Mouse (Mus musculus) stomach, embryonic 16.5 days (tissue): Measurements from ENCODE around the gene Olfr1228. TPM values are rescaled to one million over a fixed set of nuclear protein-coding genes. Genes with fewer than 3 reads are reported as not detected.

Experiments used
- ATAC-seq: fragments of 200-750 bp; cut with Nextera tagmentation; 2 replicates; pipeline ENCODE4 v1.8.0; 2017; ENCODE audit warnings: moderate number of reproducible peaks, moderate TSS enrichment; ENCODE audit not compliant: insufficient read depth, low FRiP score
- H3K27ac ChIP-seq: fragments of 300-500 bp; sonication (generic); 2 replicates; pipeline ENCODE4 v1.5.1; 2014; ENCODE audit warnings: low read length
- H3K27me3 ChIP-seq: fragments of 300-500 bp; sonication (generic); 2 replicates; pipeline ENCODE4 v1.6.1; 2014; ENCODE audit warnings: low read length, control low read depth, mixed read lengths; ENCODE audit not compliant: control insufficient read depth, insufficient read depth
- H3K36me3 ChIP-seq: fragments of 300-500 bp; sonication (generic); 2 replicates; pipeline ENCODE4 v1.6.1; 2014; ENCODE audit warnings: low read length; ENCODE audit not compliant: control insufficient read depth, insufficient read depth
- H3K4me1 ChIP-seq: fragments of 300-500 bp; sonication (generic); 2 replicates; pipeline ENCODE4 v1.6.1; 2014; ENCODE audit warnings: low read length, control low read depth, mixed read lengths; ENCODE audit not compliant: control insufficient read depth, insufficient read depth
- H3K4me2 ChIP-seq: fragments of 300-500 bp; sonication (generic); 2 replicates; pipeline ENCODE4 v1.6.1; 2014; ENCODE audit warnings: low read depth, low read length, mixed read lengths
- H3K4me3 ChIP-seq: fragments of 300-500 bp; sonication (generic); replicated peaks from 2 replicates; pipeline ENCODE4 v1.5.1; 2014; ENCODE audit warnings: mild to moderate bottlenecking, low read length
- H3K9ac ChIP-seq: fragments of 300-500 bp; sonication (generic); 2 replicates; pipeline ENCODE4 v1.6.1; 2014; ENCODE audit warnings: low read length
- H3K9me3 ChIP-seq: fragments of 300-500 bp; sonication (generic); replicated peaks from 2 replicates; pipeline ENCODE4 v1.6.1; 2016; ENCODE audit warnings: low read length, control low read depth; ENCODE audit not compliant: control insufficient read depth
- WGBS: fragments of 180-500 bp; shearing (Covaris S2); extraction: QIAGEN DNeasy Blood & Tissue Kit; methylation state at CpG from one replicate; pipeline ENCODE4 v1.1.7; 2014; 5-methylcytosine and 5-hydroxymethylcytosine counted together
- polyA plus RNA-seq: library from polyadenylated mRNA; unstranded; fragments of >200 nt; fragmentation: Nextera tagmentation; extraction: Ambion mirVana; gene quantifications from 2 replicates; pipeline ENCODE4 v1.2.1, GENCODE M21; 2015

Gene Olfr1228
- polyA plus RNA-seq, result not detected in 2 replicates

DNA sequence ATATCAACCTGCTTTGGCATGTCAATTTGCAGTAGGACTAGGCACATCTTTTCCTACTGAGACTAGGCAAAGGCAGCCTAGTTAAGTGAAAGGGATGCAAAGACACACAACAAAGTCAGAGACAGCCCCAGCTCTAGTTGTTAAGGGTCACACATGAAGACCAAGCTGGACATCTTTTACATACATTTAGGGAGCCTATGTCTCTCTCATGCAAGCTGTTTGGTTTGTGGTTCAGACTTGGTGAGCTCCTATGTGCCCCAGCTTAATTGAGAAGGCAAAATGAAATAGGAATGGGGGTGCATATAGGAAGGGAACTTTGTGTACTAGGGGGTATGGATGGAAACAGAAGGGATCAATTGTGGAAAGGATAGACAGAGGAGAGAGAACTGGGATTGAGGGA, at the start of gene Olfr1228:
TSS of gene Olfr1228 (minus strand) at position 101 of the 400 bp plus-strand sequence.
- H3K36me3 ChIP-seq, result no peaks in the 10 kb centered on the region
- no peaks in the 10 kb centered on the region for H3K27me3 ChIP-seq
- H3K27ac ChIP-seq, result no peak within 1 kb of the TSS
- no peak within 1 kb of the TSS for H3K9ac ChIP-seq
- no peak within 1 kb of the TSS for H3K4me3 ChIP-seq
- no peak for ATAC-seq
- H3K4me1 ChIP-seq, result no peaks in the 10 kb centered on the region
- no peak within 1 kb of the TSS for H3K4me2 ChIP-seq
- H3K9me3 ChIP-seq, result no peaks in the 10 kb centered on the region

DNA sequence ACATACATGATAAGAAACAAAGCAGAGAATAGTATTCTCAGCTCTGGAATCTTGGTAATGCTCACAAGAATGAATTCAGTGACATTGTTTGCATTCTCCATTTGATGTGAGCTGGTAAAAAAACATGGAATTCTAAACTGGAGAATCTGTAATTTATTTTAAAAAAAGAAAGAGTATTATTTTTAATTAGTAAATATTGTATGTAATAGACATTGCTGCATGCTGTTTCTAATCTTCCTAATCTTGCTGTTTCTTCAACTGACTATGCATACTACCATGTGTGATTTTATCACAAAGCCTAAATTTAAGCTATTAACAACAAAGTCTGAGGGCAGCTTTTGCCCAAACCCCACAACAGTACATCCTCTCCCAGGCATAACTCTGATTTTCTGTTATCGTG, 43.3 kb upstream of the Olfr1228 start, which contains the start of gene Olfr1230:
TSS of gene Olfr1230 (minus strand) at position 101 of the 400 bp plus-strand sequence.
- no peak for ATAC-seq
- no peak within 1 kb of the TSS for H3K27ac ChIP-seq
- 80% methylated on average over 1 of the region's 1 CpGs for whole genome bisulfite sequencing

DNA sequence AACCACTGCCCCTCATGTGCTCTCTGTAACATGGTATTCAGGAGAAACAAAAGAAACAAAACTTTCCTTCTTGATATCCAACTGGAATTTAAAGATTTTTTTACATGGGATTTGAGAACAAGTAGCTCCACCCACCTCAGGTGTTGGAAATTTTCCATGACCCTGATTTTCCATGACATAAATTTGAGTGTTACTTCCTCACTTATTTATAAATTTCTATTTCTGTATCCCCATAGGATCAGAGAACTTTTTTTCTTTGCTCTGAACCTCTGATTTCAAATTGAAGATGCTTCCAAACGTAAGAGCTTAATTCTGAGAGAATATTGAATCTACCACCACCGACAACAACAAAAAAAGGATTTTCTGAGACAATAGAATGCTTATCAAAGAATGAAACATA, 34.1 kb upstream of the Olfr1228 start, which contains the start of gene Olfr1229:
TSS of gene Olfr1229 (minus strand) at position 101 of the 400 bp plus-strand sequence.
- WGBS, result 73% methylated on average over 2 of the region's 2 CpGs
- Histone ChIP-seq H3K27me3 (no peaks in the 10 kb centered on the region), H3K4me2 (no peak within 1 kb of the TSS), H3K27ac (no peak within 1 kb of the TSS), H3K4me1 (no peaks in the 10 kb centered on the region), H3K9me3 (no peaks in the 10 kb centered on the region), H3K36me3 (no peaks in the 10 kb centered on the region), H3K9ac (no peak within 1 kb of the TSS), H3K4me3 (no peak within 1 kb of the TSS)
- ATAC-seq, result no peak

More for the DNA sequence above, 43.3 kb upstream of the Olfr1228 start, which contains the start of gene Olfr1230:
- Histone ChIP-seq H3K36me3 (no peaks in the 10 kb centered on the region), H3K27me3 (no peaks in the 10 kb centered on the region), H3K9me3 (no peaks in the 10 kb centered on the region), H3K4me3 (no peak within 1 kb of the TSS), H3K9ac (no peak within 1 kb of the TSS), H3K4me1 (no peaks in the 10 kb centered on the region), H3K4me2 (no peak within 1 kb of the TSS)

GRCm38 (mm10) chr2:89199948-89200347, 53.9 kb downstream of the Olfr1228 start, which contains the start of gene Olfr1226:
TSS of gene Olfr1226 (minus strand) at chr2:89200048.
- ATAC-seq, result no peak
- Histone ChIP-seq H3K4me1 (no peaks in the 10 kb centered on the region), H3K4me3 (no peak within 1 kb of the TSS), H3K9ac (no peak within 1 kb of the TSS), H3K27me3 (no peaks in the 10 kb centered on the region), H3K9me3 (no peaks in the 10 kb centered on the region), H3K27ac (no peak within 1 kb of the TSS), H3K4me2 (no peak within 1 kb of the TSS), H3K36me3 (no peaks in the 10 kb centered on the region)
- 70% methylated on average over 2 of the region's 2 CpGs for WGBS

Other genes with a start within 250 kb of the Olfr1228 start
- not detected in 2 replicates for gene Olfr1215, start 247.1 kb downstream of the Olfr1228 start, polyA plus RNA-seq
- gene Olfr1216, start 235.7 kb downstream of the Olfr1228 start, polyA plus RNA-seq, result not detected in 2 replicates
- not detected in 2 replicates for gene Olfr1217, start 222.0 kb downstream of the Olfr1228 start, polyA plus RNA-seq
- gene Olfr1218, start 192.9 kb downstream of the Olfr1228 start, polyA plus RNA-seq, result not detected in 2 replicates
- gene Olfr1219, start 170.5 kb downstream of the Olfr1228 start, polyA plus RNA-seq, result not detected in 2 replicates
- gene Olfr1220, start 147.2 kb downstream of the Olfr1228 start, polyA plus RNA-seq, result not detected in 2 replicates
- gene Olfr1221, start 136.8 kb downstream of the Olfr1228 start, polyA plus RNA-seq, result not detected in 2 replicates
- not detected in 2 replicates for gene Olfr1222, start 121.0 kb downstream of the Olfr1228 start, polyA plus RNA-seq
- gene Olfr1223, start 102.5 kb downstream of the Olfr1228 start, polyA plus RNA-seq, result not detected in 2 replicates
- gene Olfr1224-ps1, start 90.0 kb downstream of the Olfr1228 start, polyA plus RNA-seq, result not detected in 2 replicates
- gene Olfr1225, start 79.4 kb downstream of the Olfr1228 start, polyA plus RNA-seq, result not detected in 2 replicates
- gene Olfr1226, start 54.0 kb downstream of the Olfr1228 start, polyA plus RNA-seq, result not detected in 2 replicates
- not detected in 2 replicates for gene Olfr1229, start 34.0 kb upstream of the Olfr1228 start, polyA plus RNA-seq
- gene Olfr1230, start 43.2 kb upstream of the Olfr1228 start, polyA plus RNA-seq, result not detected in 2 replicates
- not detected in 2 replicates for gene Olfr1231, start 53.0 kb upstream of the Olfr1228 start, polyA plus RNA-seq
- not detected in 2 replicates for gene Olfr1232, start 75.6 kb upstream of the Olfr1228 start, polyA plus RNA-seq
- gene Olfr1233, start 88.3 kb upstream of the Olfr1228 start, polyA plus RNA-seq, result not detected in 2 replicates
- gene Olfr1234, start 110.8 kb upstream of the Olfr1228 start, polyA plus RNA-seq, result not detected in 2 replicates
- gene Olfr1238, start 155.6 kb upstream of the Olfr1228 start, polyA plus RNA-seq, result not detected in 2 replicates
- not detected in 2 replicates for gene Olfr1239, start 166.3 kb upstream of the Olfr1228 start, polyA plus RNA-seq
- gene Olfr1240, start 188.9 kb upstream of the Olfr1228 start, polyA plus RNA-seq, result not detected in 2 replicates
- not detected in 2 replicates for gene Olfr1241, start 233.1 kb upstream of the Olfr1228 start, polyA plus RNA-seq
- gene Olfr1242, start 244.3 kb upstream of the Olfr1228 start, polyA plus RNA-seq, result not detected in 2 replicates